Mouse (Mus musculus) left cerebral cortex, adult 11 months (tissue): ENCODE measurements at regions not wholly inside any gene's neighbourhood (a gene's known extent, or its start where the extent isn't known, plus 50 kb on each side); places are given as distances from the start of the nearest gene placed in this dataset.

ENCODE experiments used
- DNase-seq: peaks from one replicate; pipeline ENCODE4 v3.0.0; 2022; ENCODE audit warnings: low spot score

GRCm38 (mm10) chr5:126573766-126574165, 667.8 kb upstream of the Tmem132c start:
- DNase-seq, result no peak

GRCm38 (mm10) chr5:126597786-126598330, 643.8 kb upstream of the Tmem132c start:
- DNase-seq, result no peak

- no peak for DNase-seq
Measured at GRCm38 (mm10) chr5:126599561-126599960, 642.0 kb upstream of the Tmem132c start.

- DNase-seq, result no peak
Measured at GRCm38 (mm10) chr5:126606756-126607155, 634.9 kb upstream of the Tmem132c start.

- no peak for DNase-seq
Measured at GRCm38 (mm10) chr5:126612571-126612970, 629.0 kb upstream of the Tmem132c start.

GRCm38 (mm10) chr5:126622551-126622950, 619.1 kb upstream of the Tmem132c start:
- no peak for DNase-seq

- peak; percentile 21 for DNase-seq
Measured at GRCm38 (mm10) chr5:126623205-126623604, 618.4 kb upstream of the Tmem132c start.

- no peak for DNase-seq
Measured at GRCm38 (mm10) chr5:126629826-126630225, 611.8 kb upstream of the Tmem132c start.

- DNase-seq, result peak; percentile 3
Measured at GRCm38 (mm10) chr5:126650415-126650814, 591.2 kb upstream of the Tmem132c start.

GRCm38 (mm10) chr5:126651367-126651766, 590.2 kb upstream of the Tmem132c start:
- DNase-seq, result no peak

- no peak for DNase-seq
Measured at GRCm38 (mm10) chr5:126662648-126663047, 579.0 kb upstream of the Tmem132c start.

- DNase-seq, result peak; percentile 31
Measured at GRCm38 (mm10) chr5:126671156-126671555, 570.5 kb upstream of the Tmem132c start.

GRCm38 (mm10) chr5:126680262-126680661, 561.3 kb upstream of the Tmem132c start:
- no peak for DNase-seq

GRCm38 (mm10) chr5:126699314-126699713, 542.3 kb upstream of the Tmem132c start:
- DNase-seq, result no peak

GRCm38 (mm10) chr5:126703516-126704282, 537.9 kb upstream of the Tmem132c start:
- no peak for DNase-seq

- no peak for DNase-seq
Measured at GRCm38 (mm10) chr5:126705871-126706270, 535.7 kb upstream of the Tmem132c start.

- no peak for DNase-seq
Measured at GRCm38 (mm10) chr5:126706701-126707100, 534.9 kb upstream of the Tmem132c start.

- DNase-seq, result no peak
Measured at GRCm38 (mm10) chr5:126714672-126715071, 526.9 kb upstream of the Tmem132c start.

- no peak for DNase-seq
Measured at GRCm38 (mm10) chr5:126718421-126718820, 523.2 kb upstream of the Tmem132c start.

- DNase-seq, result no peak
Measured at GRCm38 (mm10) chr5:126721300-126721699, 520.3 kb upstream of the Tmem132c start.

GRCm38 (mm10) chr5:126723304-126724295, 518.0 kb upstream of the Tmem132c start:
- DNase-seq, result no peak

- DNase-seq, result no peak
Measured at GRCm38 (mm10) chr5:126724329-126724728, 517.3 kb upstream of the Tmem132c start.
